Mouse (Mus musculus) embryo, embryonic 9.5 days (tissue): Measurements from ENCODE around the gene 2410137M14Rik.
"Not testable (repeated sequence)": the region's sequence is repeated elsewhere in the genome, so short reads cannot be mapped to it uniquely, and the experiment has no call there.

Experiments
- DNase-seq: peaks from one replicate; pipeline ENCODE4 v3.0.0-alpha.2; 2017; ENCODE audit errors: extremely low spot score

Gene 2410137M14Rik

DNA sequence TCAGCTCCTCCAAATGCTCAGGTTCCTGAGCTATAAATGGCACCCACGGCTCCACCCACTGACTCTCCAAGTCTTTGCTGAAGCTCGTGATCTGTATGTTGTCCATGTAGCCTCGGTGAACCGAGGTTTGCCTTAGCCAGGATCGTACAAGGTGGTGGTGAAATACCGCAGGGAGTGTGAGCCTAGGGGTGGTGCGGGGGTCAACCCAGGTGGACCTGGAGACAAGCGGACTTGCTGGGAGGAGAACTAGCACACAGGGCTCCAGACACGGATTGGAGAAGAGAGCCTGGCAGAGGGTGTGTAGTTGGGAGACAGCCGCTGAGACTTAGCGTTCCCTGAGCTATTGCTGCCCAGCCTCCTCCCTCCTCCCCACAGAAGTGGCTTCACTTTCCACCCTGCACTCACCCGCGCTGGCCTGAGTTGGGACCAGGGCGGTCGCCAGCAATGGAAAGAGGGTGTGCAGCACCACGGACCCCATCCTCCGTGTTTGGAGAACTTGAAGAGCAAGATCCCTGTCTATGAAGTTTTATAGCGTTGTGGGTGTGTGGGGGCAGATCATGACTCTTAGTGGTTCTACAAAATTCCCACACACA lies at the start of gene 2410137M14Rik:
Gene 2410137M14Rik (minus strand): TSS at position 17 of the 593 bp plus-strand sequence.
- peak; percentile 27 for DNase-seq

DNA sequence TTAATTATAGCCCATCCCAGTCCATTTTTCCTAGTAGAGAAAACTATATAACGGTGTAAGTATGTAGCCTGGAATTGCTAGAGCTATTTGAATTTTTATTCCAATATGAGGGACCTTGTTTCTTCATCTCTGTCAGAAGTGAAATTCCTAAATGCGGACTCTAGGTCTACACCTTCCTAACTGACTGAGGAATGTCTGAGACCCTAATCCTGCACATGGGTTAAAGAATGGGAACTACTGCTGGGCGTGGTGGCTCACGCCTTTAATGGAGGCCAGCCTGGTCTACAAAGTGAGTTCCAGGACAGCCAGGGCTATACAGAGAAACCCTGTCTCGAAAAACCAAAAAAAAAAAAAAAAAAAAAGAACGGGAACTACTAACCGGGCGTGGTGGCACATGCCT lies 48.1 kb upstream of the 2410137M14Rik start:
- no peak for DNase-seq

DNA sequence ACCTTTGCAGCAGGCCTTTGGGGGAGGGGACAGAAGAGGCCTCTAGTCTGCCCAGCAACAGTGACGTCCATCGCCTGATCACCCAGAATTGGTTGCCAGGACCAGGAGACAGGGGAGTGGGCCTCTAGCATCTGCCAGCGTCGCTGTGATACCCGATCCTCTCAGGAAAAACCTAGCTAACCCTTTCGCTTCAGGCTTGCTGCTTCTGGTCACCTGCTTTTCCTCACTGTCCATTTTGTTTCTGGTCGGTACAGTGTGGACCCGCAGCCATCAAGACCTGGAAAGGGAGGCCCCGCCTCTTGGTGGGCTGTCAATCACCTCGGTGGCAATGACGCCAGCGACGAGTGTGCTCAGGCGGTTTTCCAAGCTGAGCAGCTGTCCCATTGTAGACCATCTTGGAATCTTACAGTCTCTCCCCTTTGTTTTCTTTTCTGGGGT lies 47.7 kb upstream of the 2410137M14Rik start:
- peak; percentile 98 for DNase-seq

DNA sequence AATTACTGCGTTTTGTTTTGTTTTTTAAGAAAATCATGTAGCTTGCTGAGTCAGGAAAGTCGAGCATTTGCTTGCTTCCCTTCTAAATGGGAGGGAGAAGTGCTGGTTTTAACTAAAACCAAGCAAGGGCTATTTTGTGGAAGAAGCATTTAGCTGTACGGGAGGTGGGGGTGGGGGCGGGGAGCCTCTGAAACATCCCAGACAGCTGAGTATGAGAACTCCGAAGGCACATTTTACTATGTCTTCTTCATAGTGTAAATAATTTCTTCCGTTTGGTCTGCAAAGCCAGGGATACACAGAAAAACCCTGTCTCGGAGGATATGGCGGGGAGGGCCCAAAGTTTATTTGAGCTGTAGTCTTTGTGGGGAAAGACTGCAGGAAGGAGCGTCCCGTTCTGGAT lies 47.2 kb upstream of the 2410137M14Rik start:
- DNase-seq, result no peak

DNA sequence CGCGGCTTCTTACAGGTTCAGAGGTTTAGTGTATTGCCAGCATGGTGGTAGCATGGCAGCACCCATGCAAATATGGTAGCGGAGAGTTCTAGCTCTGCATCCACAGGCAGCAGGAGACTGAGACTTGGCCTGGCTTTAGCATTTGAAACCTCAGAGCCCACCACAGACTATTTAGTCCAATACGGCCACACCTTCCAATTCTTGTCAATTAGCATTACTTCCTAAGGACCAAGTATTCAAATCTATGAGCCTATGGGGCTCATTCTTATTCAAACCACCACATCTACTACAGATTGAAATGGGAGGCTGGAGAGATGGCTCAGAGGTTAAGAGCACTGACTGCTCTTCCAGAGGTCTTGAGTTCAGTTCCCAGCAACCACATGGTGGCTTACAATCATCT lies 46.4 kb upstream of the 2410137M14Rik start:
- no peak for DNase-seq

DNA sequence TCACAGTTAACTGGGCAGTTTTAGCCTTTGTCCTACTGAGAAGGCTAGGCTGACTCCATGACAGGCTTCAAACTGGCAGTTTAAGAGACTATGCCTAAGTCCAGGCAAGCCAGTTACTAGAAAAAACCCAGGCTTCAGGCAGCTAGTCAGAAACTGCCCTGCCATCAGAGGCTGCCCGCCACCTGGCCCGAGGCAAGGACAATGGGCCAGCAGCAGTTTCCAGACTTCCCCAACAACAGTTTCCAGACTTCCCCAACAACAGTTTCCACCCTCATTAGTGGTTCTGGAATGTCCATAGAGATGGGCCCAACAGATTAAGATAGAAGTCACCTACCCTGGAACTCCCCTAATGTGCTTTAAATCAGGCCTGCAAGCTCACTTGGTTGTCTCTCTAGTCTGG lies 45.4 kb upstream of the 2410137M14Rik start:
- DNase-seq, result no peak

DNA sequence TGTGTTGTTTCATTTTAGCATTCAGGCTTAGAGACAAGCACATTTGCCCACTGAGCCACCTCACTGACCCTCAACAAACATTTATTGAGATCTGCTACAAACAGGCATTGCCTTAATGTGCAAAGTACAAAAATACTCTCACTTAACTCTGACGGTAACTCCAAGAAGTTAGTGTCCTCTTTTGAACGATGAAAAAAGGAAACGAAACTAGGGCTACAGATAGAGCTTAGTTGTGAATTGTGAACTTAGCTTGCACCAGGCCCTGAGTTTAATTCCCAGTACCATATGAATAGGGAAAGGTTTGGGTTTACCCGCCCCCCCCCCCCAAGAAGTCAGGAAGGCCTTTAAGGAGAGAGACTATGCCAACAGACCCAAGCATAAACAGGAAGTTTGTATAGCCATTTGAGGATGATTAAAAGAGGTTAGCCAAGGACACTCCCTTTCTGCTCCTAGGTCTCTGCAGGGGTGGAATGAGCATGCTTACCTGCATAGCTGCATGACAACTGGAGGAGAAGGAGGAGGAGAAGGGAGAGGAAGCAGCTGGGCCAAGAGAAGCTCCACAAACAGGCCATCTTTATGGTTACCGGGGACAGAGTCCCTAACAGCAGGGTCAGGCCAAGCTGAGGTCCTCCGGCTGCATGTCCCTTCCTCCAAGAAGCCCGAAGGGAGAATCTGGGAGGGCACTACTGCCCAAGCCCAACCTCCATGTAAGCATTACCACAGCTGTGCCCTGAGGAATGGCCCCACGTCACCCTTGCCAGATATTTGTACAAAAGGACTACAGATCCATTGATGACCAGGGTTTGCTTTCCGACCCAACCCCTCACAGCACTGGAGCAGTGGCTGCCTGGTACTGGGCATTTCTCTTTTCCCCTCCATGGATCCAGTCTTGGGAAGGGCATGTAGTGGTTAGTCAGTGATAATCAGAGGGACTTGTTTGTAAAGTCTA lies 41.9 kb upstream of the 2410137M14Rik start, which contains the start of gene Mog:
Gene Mog (minus strand): TSS at position 771 of the 949 bp plus-strand sequence.
- no peak for DNase-seq

DNA sequence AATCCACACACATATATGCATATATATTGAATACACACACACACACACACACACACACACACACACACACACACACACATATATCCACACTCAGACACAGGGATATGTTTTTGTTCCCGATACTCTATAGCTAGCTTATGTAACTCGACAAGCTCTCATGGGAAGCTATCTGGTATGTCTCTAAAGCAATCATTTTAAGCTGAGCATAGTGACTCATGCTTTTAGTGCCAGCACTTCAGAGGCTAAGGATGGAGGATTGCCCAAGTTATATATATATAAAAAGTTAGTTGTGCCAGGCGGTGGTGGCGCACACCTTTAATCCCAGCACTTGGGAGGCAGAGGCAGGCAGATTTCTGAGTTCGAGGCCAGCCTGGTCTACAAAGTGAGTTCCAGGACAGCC lies 38.2 kb upstream of the 2410137M14Rik start:
- DNase-seq, result not testable (repeated sequence)

DNA sequence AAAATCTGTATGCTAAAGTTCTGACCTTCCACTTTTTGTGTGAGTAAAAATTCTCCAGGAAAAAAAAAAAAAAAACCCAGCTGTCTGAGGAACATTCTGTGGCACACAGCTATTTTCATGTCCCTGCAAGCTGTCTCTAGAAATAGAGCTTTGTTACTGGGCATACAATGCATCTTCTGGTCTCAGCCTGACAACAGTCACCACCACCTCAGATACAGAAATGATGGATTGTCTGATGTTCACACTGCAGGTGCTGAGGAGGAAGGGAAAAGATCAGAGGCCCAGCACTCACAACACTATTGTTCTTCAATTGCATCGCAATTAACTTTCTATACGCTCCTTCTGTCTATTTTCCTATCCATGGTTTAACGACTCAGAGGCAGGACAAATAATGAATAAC lies 37.3 kb upstream of the 2410137M14Rik start:
- no peak for DNase-seq

DNA sequence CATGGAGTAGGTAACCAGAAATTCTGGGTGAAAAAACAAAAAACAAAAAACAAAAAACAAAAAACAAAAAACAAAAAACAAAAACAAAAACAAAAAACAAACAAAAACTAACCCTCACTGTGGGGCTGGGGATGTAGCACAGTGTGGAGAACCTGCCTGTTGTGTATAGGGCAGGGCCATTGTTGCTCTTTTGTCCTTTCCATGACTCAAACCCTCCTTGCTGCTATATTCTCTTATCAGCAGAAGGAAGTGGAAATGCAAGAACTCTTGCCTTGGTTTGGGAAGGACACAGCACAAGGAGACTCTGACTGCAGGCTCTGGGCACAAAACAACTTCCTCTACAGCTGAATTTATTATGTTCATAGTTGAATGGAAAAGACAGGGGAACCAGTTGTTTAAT lies 35.3 kb upstream of the 2410137M14Rik start:
- no peak for DNase-seq

DNA sequence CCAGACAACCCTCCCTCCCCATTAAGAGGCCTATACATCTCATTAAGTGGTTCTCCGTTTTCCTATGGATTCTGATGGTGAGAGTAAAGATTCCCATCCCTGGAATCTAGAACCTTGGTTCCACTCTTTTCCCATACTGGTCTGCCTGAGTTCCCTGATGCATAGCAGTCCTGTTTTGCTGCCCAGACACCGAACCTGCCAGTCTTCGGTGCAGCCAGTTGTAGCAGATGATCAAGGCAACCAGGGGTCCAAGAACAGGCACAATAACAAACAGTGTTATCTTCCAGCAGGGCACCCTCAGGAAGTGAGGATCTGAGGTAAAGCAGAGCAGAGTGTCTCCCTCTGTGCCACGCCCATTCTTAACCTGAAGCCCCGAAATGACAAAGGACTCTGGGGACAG lies 31.1 kb upstream of the 2410137M14Rik start:
- no peak for DNase-seq

DNA sequence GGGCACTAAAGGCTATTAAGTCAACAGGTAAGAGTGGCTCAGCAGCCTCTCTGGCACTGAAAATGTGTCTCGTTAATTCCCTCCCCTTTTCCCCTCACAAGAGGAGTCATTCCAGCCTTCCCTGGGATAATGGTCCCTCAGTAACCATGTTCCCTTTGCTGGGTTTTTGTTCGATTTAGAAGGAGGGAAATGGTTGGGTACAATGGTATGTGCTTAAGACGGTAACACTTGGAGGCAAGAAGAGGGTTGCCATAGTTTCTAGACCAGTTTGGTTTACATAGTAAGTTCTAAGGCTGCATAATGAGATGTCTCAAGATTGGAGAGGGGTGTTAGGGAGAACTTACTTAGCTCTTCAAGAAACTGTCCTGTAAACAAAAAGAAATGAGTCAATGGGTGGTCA lies 30.7 kb upstream of the 2410137M14Rik start:
- DNase-seq, result no peak

DNA sequence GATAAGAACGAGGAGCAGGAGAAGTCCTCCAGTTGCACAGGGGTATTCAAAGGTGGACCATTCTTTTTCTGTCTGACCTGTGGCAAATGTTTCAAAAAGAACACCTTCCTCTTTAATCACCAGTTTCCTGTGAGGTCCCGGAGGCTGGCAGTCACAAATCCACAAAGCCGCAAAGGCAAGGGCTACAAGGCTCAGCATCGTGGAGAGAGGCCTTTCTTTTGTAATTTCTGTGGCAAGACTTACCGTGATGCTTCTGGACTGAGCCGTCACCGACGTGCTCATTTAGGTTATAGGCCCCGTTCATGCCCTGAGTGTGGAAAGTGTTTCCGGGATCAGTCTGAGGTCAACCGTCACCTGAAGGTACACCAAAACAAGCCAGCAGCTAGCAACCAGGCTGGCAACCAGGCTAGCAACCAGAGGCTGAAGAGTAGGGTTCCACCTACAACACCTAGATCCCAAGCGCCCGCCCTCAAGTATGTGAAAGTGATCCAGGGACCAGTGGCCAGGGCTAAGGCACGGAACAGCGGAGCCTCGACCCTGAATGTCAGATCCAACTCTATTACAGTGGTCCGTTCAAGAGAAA lies 28.5 kb upstream of the 2410137M14Rik start:
- no peak for DNase-seq

DNA sequence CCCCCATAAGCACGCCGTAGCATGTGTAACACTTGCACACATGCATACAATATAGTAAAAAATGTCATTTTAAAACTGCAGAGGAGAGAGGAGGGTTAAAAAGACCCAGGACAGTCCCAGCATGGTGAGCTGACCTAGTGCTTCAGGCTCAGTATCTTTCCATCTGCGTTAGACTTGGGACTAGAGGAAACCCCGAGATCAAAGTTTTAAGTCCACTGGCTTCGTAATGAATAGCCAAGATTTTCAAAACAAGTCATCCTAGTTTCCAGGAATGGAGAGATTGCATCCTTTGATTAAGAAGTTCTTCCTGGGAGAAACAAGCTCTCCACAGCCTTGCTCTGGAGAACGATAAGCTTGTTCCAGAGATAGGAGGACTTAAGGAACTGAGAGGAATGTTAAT lies 27.1 kb upstream of the 2410137M14Rik start:
- no peak for DNase-seq

DNA sequence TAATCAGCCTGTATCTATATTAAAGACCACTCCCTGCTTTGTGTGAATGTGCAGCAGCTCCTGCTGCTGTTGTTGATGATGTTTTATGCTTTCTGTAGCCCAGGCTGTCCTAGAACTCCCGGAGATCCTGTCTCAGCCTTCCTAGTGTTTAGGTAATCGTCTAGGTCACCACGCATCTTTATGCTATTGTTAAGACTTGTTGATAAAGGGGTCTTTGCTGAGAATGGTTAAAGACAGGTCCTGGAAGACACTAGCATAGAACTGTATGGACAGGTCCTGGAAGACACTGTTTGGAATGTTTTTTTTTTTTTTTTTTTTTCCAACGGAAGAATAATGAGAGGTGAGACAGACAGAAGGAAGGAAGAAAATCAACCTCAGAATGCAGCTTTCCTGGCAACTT lies 22.3 kb upstream of the 2410137M14Rik start:
- DNase-seq, result no peak

DNA sequence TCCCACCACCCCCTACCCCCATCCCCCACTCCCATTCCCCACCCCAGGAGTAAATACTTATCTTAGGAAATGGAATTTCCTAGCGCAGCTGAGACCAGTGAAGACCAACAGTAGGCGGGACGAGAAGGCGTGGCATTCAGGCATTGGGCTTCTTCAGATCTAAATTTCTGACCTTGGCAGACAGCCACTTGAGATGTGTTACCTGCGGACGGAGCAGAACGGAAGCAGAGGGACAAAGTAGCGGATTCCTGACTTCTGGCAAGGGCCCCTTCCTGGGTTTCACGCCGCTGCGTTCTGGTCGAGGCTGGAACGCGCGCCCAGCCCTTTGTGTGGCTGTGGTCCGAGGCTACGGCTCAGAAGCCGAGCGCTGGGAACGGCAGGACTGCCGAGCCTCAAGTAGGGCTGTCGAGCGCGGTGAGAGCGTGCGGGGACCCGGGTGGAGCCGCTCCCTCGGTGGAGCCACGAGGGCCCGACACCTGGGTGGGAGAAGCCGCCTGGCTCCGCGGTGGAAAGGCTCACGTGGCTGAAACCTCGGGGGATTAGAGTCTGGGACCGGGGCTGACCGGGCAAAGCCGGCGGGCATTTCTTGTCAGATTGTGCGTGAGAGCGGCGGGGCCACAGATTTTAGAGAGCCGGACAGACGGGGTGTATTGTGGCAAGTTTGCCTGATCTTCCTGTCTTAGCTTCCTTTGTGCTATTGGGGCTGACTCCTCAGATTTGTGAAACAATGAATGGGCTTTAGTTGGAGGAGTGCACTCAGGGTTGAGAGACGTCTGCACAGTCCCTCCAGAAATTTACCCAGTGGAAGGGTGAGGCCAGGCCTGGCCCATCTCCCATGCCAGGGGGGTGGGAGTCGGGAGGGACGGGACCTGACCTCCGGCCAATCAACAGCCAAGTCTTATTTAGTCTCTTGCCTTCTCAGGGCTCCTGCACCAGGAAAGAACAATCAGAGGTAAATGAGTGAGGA lies 21.6 kb upstream of the 2410137M14Rik start:
- DNase-seq, result peak; percentile 80

DNA sequence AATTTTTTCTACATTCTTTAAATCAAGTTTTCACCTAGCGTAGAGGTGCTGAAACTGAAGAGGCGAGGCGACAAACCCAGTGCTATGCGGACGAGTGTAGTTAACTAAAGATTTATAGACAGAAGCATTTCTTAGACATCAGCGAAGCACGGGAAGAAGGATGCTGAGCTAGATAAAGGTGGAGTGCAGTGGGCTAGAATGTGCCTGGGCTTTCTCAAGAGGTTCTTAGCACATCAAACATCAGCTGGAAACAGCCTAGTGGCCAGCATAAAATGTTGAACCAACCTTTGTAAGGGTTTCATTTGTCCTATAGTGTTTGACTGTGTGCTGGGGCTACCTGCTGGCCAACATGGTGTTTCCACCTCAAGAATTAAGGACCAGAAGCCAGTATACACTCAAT lies 19.8 kb upstream of the 2410137M14Rik start, which contains the start of gene Zfp57:
Gene Zfp57 (plus strand): TSS at position 301 of the 400 bp plus-strand sequence.
- no peak for DNase-seq

DNA sequence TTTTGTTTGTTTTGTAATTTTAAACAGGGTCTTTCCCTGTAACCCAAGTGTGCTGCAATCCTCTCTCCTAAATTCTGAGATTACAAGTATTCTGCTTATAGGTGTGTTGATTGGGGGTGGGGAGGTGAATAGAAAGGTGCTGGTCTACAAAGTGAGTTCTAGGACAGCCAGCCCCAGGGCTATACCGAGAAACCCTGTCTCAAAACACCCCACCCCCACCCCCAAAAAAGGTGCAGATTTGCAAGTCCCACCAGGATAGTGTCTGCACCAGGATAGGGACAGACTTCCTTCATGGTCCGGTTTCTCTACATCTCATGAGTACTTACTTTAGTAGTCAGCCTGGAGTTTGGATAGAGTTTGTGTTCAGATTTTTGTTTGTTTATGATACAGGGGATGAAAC lies 17.4 kb upstream of the 2410137M14Rik start:
- no peak for DNase-seq

DNA sequence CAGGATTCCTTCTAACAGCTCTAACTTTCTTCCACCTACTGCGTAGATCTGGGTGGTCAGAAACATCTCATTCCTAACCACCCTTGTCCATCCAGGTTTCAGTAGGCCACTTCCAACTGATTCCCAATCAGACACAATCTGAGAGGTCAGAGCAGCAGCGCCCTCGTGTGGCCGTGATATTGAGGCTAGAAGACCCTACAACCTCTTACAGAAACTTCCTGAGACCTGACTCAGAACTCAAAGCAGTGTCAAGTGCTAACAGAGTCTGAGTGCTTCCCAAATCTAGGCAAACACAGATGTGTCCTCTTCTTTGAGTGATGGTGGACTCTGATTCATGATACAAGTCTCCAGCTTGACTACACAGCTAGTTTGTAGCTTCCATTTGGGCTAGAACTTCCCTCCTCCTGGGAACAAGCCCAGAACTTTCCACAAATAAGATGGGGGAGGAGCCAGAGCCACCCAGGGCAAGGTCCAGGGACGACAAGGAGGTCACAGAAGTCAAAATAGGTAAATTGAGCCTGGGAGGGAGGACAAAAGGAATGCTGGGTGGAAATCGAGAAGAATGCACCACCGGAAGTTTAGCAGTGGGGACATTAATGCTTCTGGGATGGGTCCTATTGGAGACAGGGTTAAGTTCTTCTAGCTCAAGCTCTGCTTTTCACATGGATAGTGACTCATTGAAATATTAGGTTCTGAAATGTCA lies 16.1 kb upstream of the 2410137M14Rik start:
- peak; percentile 79 for DNase-seq

DNA sequence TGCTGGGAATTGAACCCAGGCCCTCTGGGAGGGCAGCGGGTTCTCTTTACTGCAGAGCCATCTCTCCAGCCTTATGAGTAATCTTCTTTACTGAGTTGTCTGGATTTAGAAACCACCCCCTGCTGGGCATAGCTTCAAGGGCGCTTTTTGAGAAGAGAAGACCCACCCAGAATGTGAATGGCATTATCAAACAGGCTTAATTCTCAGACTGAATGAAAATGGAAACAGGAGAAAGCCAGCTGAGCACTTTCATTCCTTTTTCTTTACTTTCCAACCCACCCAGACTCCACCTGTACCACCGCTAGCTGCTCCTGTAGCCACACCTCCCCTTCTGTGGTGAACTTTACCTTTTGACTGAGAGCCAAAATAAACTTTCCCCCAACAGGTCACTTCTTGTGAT lies 14.4 kb upstream of the 2410137M14Rik start:
- DNase-seq, result no peak

DNA sequence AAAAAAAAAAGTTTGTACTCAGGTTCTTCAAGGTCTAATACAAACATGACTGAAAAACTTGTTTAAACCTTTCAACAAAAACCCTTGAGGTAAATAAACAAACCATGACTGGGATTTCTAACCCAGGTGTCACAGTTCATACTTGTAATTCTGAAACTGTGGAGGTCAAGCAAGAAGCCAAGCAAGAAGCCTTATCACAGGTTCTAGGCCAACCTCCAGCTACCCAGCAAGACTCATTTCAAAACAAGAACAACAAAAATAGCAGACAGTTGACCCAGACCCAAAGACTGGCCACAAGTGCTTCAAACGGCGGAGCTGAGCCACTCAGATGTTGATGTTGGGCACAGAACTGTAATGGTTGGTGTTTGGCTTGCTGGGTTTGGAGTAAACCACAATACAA lies 13.5 kb upstream of the 2410137M14Rik start:
- DNase-seq, result no peak
